Mouse (Mus musculus): ENCODE measurements around the gene Fat4.

DNA sequence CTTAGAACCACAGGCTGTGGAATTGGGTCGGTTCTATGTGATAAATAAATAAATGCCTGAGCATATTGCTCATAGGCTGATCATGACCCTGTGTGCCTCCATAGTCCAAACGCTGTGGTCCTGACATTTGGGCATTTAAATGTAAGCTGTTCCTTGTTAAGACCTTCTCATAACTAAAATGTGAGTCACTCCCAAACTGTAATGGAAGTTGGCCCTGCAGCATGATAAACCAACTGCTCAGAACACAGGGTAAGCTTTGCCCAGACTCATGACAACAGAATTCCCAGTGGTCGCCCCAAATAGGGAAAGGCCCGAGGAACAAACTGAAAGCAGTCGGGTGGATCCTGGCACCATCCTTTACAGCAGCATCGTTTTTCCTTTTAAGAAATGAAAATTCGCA is 49.7 kb downstream of the Fat4 start:
- TF ChIP-seq CTCF (IDR thresholded peaks at IDR 0.05; ENCODE audit: low read depth) (no peak), EP300 (IDR thresholded peaks at IDR 0.05; ENCODE audit: low read depth) (no peak)
